Mouse (Mus musculus) adrenal gland (tissue): ENCODE results near the gene Nectin4.
"Not testable (repeated sequence)": the region's sequence is repeated elsewhere in the genome, so short reads cannot be mapped to it uniquely, and the experiment has no call there.

Experiments
- intact Hi-C: fragments of 180-260 bp; cut with DNase I; formaldehyde crosslinking; loops from one replicate; pipeline ENCODE4 v1.15.1; 2025
- long read RNA-seq, 2 experiments: library from polyadenylated mRNA; unstranded; transcript quantifications; one replicate each; pipeline ENCODE4 v2.0.0; 2020; ENCODE audit warnings: borderline replicate concordance in 1 of 2; ENCODE audit not compliant: insufficient replicate concordance in 1 of 2

The Nectin4 gene
- long read RNA-seq, experiment 1, result 0 reads
- long read RNA-seq, experiment 2, result 0 reads

- intact Hi-C loops, result loop anchor here (5.0 kb wide), 1 partner anchor 37 kb away; no protein-coding TSS in a partner anchor
These were observed at the start of gene Nectin4 for GRCm38 (mm10) chr1:171369845-171370556. Nectin4 (plus strand) TSS chr1:171370099.

DNA sequence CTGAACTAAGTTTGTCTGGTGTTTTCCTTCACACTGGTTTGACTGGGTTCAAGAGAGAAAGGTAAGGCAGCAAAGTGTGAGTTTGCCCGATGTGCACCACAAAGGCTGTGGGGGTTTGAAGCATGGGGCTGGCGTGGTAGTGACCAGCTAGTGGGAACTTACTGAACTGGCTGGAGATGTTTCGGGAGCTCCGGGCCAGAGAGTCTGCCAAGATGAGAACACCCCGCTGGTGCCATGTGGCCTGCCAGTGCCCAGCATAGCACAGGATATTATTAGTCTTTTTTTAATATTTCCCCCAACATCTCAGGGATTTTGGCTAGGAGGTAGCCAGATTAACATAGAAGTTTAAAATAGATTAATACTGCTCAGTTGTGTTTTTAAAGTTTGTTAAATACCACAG is 49.7 kb upstream of the Nectin4 start:
- intact Hi-C loops, result loop anchor here (2.0 to 5.0 kb wide), 2 partner anchors 35 to 157 kb away; no protein-coding TSS in a partner anchor

DNA sequence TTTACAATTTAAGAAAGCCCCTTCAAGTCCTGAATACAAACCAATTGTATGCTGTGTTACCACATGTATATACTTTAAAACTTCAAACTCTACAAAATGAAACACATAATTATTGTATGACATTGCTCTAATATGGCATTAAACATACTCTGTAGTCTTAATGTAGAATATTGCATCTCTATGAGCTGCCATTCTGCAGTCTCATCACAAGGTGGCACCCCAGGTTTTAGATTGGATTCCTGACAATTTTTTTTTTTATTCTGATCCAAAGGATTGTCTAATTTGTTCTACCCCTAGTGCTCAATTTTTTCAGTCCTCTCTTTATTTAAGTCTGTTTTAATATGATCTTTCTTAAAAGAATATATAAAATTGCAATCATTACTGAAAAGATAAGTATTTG is 48.5 kb upstream of the Nectin4 start:
- intact Hi-C loops, result loop anchor here (2.0 to 5.0 kb wide), 2 partner anchors 33 to 156 kb away; no protein-coding TSS in a partner anchor

DNA sequence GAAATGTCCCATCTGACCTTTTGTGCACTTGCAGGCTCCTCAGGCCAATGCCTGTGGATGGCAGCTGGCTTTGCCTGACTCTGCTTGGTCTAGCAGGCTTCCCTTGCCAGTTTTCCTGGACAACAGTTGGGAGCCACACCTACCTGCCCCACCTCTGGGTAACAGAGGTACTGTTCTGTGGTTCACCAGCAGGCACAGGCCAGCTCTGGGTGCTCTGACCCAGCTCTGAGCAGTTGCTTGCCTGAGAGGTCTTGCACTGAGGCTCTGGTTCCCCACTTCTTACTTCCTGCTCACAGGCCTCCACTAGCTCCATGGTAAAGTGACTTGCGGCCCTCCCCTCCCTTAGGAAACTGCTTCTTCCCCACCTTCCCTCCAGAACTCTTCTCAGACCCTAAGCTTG is 47.9 kb upstream of the Nectin4 start:
- intact Hi-C loops, result loop anchor here (5.0 kb wide), 1 partner anchor 155 kb away; no protein-coding TSS in a partner anchor

DNA sequence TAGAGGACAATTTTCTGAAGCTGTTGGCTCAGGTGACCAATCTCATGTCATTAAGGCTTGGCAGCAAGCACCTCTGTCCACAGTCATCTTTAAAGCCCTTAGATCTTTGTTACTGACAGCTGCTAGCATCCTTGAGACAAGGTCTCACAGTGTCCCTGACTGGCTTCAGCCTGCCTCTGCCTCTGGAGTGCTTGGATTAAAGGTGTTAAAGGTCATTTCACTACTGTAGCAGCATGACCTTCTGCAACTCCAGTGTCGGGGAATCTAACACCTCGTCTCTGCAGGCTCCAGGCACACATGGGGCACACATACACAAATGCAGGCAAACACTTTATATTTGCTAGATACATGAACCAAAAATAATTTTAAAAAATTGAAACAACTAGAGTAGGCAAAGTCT is 44.3 kb upstream of the Nectin4 start:
- intact Hi-C loops, result no loop called here

DNA sequence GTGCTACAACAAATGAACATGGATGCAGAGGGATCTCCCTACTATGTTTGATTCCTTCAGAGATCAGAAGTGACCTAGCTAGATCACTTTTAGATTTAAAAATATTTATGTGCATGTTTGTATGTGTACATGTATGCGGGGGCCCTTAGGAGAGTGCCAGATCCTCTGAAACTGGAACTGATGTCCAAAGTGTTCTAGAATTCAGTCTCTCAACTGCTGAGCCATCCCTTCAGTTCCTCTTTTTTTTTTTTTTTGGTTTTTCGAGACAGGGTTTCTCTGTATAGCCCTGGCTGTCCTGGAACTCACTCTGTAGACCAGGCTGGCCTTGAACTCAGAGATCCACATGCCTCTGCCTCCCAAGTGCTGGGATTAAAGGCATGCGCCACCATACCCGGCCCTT is 43.3 kb upstream of the Nectin4 start:
- intact Hi-C loops, result not testable (repeated sequence)

DNA sequence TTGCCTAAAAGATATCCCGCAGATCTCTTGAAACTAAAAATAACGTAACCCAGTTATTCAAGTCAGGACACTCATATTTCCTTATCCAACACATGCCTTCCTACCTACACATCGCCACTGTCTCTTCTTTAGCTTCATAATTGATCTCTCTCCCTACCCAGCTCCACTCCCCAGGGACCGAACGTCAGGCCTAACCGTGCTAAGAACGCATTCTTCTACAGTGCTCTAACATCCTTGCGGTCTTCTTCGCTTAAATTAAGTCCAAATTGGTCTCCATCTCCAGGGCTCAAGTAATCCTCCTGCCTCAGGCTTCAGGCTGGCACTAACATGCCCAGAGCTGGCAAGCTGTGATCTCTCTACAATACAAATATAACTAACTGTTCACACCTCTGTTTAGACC is 41.7 kb upstream of the Nectin4 start:
- intact Hi-C loops, result no loop called here

- intact Hi-C loops, result no loop called here
These were observed 41.0 kb upstream of the Nectin4 start, which contains the start of gene Dedd for GRCm38 (mm10) chr1:171328839-171329432. Dedd (plus strand) TSS chr1:171329145.

DNA sequence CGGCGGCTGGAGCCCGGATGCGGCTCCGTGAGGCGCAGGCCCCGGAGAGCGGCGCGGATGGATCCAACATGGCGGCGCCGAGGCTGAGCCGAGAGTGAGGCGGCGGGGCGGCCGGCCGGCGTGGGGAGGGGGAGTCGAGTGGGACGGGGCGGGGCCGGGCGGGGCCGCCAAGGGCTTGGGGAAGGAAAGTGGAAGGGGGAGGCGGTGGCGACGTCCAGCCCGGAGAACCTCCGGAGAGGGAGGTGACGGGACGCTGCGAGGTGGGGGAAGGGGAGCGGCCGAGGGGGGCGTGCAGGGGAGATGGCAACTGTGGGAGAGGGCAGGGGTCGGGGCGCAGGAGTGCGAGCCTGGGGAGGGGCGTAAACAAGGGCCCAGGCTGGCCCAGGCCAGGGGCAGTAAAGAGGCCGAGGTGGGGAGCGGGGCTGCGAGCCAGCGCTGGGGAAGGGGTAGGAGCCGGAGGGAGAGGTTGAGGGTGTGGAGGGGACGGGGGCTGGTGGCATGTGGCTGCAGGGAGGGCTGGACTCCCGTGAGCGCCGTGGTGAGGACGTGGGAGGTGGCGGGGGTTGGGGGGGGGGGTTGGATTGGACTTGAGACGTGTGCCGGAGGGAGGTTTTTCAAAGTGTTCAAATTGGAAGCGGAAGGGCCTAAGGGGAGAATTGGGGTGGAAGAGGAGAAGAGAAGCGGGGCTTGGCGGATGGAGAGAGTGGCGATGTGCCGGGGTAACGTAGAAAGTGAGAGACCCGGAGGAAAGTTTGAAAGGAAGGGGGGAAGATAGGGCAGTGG is 40.3 kb upstream of the Nectin4 start:
- intact Hi-C loops, result loop anchor here (10.0 kb wide), 1 partner anchor 215 kb away; the partner anchor contains the start of gene Cfap126

DNA sequence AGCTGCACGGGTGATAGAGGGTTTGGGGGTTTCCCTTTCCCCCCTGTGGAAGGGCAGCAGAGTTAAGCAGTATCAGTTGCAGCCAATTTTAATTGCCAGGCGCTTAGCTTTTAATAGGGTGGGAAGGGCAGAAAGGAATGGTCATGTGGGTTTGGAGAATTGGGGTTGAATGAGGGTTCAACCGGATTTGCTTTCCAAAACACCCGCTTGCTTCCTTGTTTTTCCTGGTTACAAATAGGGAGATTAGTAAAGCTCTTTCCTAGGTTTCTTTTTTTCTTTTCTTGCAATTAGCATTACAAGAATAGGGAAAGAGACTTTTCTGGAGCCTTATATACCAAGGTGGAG is 39.7 kb upstream of the Nectin4 start:
- intact Hi-C loops, result loop anchor here (10.0 kb wide), 1 partner anchor 215 kb away; the partner anchor contains the start of gene Cfap126

DNA sequence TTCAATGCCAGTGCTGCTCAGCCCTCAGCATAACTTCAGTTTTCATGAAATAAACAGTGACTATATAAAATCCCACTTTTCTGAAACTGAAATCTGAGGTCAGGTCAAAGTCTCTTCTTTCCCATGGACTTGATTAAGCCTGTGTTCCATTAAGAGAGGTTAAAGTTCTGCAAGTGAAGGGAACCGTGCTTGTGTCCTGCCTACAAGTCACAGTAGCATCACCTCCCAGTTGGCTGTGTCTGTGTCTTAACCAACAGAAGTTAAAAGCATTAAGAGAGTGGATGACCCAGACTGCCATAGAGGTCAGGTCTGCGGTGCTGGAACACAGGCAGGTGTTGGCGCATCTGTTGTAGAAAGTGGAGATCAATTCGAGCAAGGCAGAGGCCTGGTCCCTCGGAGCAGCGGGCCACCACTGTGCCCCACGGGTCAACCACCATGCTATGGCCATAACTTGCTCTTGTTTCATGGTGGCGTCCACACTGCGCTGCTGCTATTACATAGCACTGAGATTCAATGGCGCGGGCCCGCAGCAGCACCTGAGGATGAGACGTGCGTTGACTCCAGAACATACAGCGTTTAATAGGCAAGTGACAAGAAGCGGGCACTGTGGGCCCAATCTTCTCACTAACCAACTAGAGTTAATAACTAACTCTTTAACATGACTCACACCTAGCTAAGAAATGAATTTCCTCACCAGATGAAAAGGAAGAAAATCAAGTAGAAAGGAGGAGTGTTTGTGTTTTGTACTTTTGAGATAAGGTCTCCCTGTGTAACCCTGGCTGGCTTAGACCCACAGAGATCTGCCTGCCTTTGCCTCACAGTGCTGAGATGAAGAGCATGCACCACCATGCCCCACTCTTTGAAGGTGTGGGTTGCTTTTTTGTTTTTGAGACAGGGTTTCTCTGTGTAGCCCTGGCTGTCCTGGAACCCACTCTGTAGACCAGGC is 27.4 kb upstream of the Nectin4 start:
- intact Hi-C loops, result no loop called here

- intact Hi-C loops, result no loop called here
These were observed 25.8 kb upstream of the Nectin4 start for GRCm38 (mm10) chr1:171343922-171344677.

DNA sequence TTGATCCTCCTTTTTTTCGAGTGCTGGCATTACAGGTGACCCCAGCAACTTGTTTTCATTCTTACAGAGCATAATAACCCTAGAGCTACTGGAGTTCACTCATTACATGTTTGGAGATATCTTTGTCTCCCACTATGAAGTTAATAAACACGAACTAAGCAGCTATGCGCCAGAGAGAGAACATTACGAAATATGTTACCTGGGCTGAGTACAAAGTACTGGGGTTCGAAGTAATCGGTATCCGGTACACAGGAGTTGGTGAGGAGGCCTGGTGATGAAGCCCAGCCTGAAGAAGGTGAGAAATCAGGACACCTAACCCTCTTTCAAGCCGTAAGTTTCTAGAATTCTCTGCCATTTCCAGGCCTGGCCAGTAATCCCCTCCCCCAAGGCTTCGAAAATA is 25.2 kb upstream of the Nectin4 start:
- intact Hi-C loops, result no loop called here

DNA sequence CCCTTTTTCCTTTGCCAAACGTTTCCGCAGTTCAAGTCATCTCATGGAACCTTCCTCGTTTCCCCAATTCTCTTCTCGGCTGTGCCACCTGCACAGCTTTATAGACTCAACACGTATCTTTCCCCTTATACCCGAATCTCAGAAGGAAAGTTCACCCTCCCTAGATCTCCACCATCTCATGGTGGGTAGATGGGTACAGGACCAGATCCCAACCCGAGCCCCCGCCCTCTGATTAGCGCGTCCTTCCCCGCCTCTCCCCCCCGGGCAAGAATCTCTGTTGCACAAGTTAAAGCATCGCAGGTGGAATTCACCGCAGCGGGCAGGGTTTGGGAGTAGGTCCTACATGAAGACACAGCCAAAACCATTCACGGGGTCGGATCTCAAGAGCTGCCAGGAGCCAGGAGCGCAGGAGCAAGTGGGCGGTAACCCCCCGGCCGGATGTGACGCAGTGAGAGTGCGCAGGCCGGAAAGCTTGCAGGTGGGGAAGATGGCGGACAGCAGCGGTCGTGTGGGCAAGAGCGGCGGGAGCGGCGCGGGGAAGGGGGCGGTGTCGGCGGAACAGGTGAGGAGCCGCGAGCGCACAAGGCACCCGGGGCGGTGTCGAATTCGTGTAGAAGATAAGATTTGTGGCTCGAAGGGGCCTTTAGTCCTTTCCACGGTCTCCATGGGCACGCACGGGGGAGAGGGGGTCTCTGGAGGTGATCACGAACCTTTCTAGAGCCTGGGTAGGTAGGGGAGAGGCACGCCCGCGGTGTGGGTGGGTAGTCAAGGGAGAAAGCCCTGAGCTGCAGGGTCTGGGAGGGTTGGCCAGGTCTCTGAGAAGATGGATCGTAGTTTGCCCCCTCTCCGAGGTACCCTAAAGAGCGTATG is 24.4 kb upstream of the Nectin4 start, which contains the start of the genes Nit1 and Pfdn2:
TSS of gene Nit1 (minus strand) at position 422 of the 870 bp plus-strand sequence.
TSS of gene Pfdn2 (plus strand) at position 446 of the 870 bp plus-strand sequence.
- intact Hi-C loops, result no loop called here

- intact Hi-C loops, result no loop called here
These were observed 23.8 kb upstream of the Nectin4 start for GRCm38 (mm10) chr1:171346095-171346450.

- intact Hi-C loops, result no loop called here
These were observed 21.2 kb upstream of the Nectin4 start for GRCm38 (mm10) chr1:171348665-171349064.

- intact Hi-C loops, result no loop called here
These were observed 20.7 kb upstream of the Nectin4 start for GRCm38 (mm10) chr1:171349210-171349609.

- intact Hi-C loops, result loop anchor here (2.0 kb wide), 1 partner anchor 35 kb away; no protein-coding TSS in a partner anchor
These were observed 14.0 kb upstream of the Nectin4 start for GRCm38 (mm10) chr1:171355812-171356340.
